Mouse (Mus musculus): ENCODE measurements around the gene Fmo1.

Gene Fmo1

DNA sequence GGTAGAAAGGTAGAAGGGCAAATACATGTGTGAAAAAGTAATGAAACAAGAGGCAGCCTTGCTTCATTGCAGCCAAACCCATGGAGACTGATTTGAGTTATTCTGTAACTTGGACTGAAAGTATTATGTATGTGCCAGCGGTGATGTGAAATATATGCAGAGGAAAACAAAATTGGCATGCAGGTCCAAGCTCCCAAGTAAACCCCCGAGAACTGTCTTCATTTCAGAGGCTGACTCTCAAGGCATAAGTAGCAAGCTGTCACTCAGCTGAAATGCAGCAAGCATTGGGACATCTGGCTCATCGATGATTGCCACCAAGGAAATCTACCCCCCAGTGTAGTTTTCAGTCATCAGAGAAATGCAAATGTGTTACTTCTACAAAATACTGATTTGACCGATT is 81.2 kb downstream of the Fmo1 start:
- DNase-seq: no peak

DNA sequence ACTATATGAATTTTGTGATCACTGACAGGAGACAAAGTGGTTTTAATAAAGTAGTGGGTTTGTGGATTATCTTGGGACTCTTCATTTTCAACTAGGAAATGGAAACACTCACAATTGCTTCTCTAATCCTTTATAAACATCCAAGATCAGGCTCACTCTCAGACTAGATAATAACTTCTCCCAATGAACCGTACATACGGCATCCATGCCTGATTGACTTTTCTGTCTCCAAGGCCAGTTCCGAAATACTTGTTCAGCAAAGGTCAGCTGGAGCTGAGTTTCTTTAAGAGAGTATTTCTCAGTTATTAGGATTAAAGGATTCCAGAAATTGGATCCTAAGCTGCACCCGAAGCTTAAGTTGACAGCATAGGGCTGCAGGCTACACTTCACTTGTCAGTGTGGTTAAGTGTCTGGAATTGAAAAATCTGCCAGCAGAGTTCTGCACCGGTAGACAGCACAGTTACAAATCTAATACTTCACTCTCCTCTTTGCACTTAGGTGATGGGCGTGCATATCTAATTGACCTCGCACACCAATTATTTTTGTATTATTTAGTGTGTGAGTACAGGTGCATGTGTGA is 82.7 kb downstream of the Fmo1 start:
- no peak for DNase-seq

DNA sequence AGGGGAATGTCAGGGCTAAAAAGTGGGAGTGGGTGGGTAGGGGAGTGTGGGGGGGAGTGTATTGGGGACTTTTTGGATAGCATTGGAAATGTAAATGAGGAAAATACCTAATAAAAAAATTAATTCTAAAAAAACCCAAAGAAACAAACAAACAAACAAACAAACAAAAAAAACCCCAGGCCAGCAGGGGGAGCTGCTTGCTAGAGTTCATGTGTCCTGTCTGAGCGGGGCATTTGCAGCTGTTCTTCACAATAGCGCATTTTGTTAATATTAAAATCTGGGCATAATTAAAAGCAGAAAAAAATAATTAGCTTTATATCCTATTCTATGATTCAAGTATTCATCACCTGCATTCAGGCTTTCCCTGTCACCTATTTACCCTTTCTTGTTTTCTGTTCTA is 85.4 kb downstream of the Fmo1 start:
- peak in 1 of 2 experiments; percentile 5 for DNase-seq

Data from cerebellum, postnatal 10 days (tissue).